Mouse (Mus musculus) 3T3-L1 (cell line): ENCODE measurements at regions not wholly inside any gene's neighbourhood (a gene's known extent, or its start where the extent isn't known, plus 50 kb on each side); places are given as distances from the start of the nearest gene placed in this dataset.

Source experiments
- DNase-seq: peaks from one replicate; pipeline ENCODE4 v3.0.0-alpha.2; 2015; ENCODE audit warnings: low read depth, low spot score

- DNase-seq: peak; percentile 80
Measured at GRCm38 (mm10) chr8:26443041-26443440, 323.7 kb downstream of the Gm45692 start.

DNA sequence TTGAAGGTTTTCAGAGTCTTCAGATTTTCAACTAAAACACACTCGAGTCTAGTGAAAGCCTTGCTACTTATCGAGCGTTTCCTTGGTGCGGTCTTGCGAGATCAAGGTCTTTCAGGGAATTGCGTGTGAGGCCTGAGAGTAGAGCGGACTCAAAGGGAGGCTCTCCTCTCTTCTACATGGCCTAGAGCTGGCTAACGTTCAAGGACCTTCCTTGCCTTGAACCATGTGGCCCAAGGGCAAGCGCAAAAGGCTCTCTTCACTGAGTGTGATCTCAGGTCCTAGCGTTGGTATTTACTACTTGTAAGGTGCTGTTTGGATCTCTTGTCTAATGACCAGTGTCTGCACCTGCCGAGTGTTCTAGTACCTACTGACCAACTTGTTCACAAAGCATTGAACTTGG, 324.4 kb downstream of the Gm45692 start:
- no peak for DNase-seq

- DNase-seq: no peak
Measured at GRCm38 (mm10) chr8:26445991-26446390, 326.7 kb downstream of the Gm45692 start.

DNA sequence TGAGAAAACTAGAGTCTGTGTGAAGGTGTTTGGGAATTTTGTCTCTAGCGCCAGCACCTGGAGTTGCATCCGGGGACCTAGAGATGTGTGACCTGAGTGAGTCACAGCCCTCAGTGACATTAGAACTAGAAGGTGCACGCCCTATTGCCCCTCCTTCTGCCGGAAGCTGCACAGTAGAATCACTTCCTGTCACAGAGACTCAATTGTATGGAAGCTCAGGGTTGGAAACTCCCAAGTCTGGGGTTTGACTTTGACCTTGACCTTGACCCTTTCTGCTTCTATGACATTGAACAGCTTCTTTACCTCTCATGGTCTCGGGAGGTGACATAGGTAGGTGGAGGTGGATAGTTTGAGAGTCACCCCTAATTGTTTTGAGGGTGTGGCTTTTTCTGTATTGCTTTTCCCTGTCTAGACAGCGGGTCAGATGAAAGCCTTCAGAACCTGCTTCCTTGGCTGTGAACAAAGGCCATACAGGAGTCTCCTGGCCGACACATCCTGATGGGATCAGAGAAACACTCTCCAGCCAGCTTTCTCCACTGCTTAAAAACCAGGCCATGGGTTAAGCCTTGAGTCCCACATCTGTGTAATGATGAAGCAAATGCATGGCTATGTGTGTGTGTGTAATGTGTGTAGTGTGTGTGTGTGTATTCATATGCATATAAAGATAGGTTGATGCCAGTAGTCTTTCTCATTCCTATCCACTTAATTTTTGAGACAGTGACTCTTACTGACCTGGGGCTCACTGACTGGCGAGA, 328.7 kb downstream of the Gm45692 start:
- no peak for DNase-seq

- no peak for DNase-seq
Measured at GRCm38 (mm10) chr8:26449291-26449690, 330.0 kb downstream of the Gm45692 start.

- DNase-seq: no peak
Measured at GRCm38 (mm10) chr8:26450543-26450942, 331.2 kb downstream of the Gm45692 start.

GRCm38 (mm10) chr8:26452976-26453573, 333.7 kb downstream of the Gm45692 start:
- DNase-seq: no peak

GRCm38 (mm10) chr8:26465346-26465745, 346.0 kb downstream of the Gm45692 start:
- DNase-seq: no peak

GRCm38 (mm10) chr8:26468441-26468840, 349.1 kb downstream of the Gm45692 start:
- no peak for DNase-seq

GRCm38 (mm10) chr8:26469705-26470104, 350.4 kb downstream of the Gm45692 start:
- DNase-seq: no peak

GRCm38 (mm10) chr8:26471811-26472550, 352.6 kb downstream of the Gm45692 start:
- no peak for DNase-seq

GRCm38 (mm10) chr8:26484749-26485148, 365.4 kb downstream of the Gm45692 start:
- DNase-seq: no peak

DNA sequence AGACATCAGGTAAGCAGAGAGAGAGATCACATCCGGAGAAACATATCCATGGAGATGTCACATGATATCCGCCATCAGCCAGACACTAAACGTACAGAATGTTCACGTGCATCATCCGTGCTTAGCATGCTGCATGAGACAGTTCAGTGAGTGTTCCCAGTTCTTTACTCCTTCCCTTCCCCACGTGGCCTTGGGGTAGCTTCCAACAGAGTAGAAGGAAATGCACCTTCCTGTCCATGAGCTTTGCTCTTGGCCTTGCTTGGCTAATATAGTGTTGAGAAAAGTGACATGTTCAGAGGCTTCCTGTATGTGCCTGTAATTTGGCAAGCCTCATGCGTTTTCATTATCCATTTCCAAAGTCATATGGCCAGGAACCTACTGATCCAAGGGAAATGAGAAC, 368.5 kb downstream of the Gm45692 start:
- DNase-seq: no peak

DNA sequence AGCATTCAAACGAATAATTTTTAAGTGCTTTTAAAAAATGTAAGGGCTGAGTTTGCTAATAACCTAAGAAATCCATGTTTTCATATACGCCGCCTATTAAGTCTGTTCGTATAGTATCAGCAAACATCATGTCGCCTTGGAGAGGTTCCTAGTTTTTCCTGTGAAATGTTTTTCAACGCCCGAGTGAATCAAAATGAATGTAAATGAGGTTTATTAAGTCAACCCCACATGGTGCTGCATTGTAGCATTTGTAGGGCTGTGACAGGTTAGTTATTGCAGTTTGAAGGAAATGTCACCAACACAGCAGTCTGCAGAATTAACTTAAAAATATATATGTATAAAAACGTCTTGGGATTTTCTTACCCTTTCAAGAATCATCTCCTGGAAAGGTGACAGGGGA, 369.3 kb downstream of the Gm45692 start:
- no peak for DNase-seq

DNA sequence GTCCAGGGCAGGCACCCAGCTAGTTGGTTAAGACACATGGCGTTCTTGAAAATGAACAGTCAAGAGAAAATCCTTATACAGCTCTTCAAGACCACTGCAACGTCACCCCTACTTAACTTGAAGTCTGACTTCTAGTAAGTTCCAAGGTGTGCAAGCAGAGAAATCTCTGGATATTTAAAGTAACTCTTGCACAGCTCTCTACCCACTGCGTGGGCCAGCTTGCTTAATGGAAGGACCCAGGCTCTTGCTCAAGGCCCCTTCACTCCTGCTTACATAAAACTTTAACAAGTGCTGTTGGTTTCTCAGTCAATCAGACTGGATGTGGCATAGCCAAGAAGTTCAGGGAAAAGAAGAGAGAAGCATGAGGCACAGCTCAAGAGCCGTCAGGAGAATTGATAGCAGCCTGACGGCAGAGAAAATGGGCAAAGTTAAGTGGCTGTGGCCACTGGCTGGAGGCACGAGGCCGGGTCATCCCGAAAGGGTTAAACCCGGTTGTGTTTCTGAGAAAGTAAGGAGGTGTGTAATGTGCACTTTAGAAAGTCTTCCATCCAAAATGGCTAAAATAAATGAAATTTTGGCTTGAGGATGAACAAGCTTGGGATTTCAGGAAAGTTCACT, 382.0 kb downstream of the Gm45692 start:
- no peak for DNase-seq

- no peak for DNase-seq
Measured at GRCm38 (mm10) chr8:26501814-26502572, 382.7 kb downstream of the Gm45692 start.

DNA sequence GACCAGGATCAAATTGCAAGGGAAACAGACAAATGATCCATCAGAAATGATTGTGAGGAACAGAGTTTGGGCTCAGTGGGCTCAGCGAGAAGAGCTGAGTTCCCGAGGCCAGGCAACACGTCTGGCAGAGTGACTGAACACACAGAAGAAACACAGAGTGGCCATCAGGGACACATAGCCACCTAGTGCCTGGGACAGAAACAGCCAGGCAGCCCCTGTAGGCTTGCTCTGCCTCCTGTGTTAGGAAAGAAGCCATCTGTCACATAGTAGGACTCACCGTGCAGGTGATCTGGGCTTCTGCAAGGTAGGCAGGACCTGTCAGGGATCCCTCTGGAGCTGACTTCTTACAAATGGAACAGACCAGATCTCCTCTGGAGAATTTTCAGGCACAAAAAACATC, 383.4 kb downstream of the Gm45692 start:
- DNase-seq: peak; percentile 7

- DNase-seq: no peak
Measured at GRCm38 (mm10) chr8:26503918-26504317, 384.6 kb downstream of the Gm45692 start.

DNA sequence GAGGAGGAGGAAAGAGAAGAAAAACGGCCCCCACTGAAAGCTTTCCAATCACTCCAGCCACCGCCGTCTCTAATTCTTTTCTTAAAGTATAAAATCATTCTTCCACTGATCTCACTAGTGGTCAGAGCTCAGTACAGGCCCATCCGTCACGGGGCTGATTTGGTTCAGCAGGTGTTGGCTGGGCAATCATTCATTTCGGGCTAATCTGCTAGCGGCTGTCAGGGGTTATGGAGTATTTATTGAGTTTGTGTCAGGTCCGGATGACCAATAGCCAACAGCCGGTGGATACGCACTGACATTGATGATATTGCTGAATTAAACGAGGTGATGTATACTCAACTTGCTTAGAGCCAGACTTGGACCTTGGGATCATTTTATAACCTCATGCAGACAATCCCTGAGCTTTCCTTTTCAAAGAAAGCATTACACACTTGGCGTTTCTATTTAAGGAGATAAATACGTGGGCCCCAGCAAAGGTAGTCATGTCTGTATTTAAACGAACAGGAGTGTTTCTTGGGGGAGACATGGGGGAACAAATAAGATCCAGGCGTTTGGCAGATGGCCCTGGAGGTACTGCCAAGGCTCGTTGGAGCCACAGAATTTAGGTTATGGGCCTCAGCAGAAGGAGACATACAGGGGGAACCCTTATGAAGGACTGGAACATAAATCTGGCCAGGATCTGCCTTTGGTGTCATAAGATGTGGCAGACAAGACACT, 385.1 kb downstream of the Gm45692 start:
- no peak for DNase-seq

DNA sequence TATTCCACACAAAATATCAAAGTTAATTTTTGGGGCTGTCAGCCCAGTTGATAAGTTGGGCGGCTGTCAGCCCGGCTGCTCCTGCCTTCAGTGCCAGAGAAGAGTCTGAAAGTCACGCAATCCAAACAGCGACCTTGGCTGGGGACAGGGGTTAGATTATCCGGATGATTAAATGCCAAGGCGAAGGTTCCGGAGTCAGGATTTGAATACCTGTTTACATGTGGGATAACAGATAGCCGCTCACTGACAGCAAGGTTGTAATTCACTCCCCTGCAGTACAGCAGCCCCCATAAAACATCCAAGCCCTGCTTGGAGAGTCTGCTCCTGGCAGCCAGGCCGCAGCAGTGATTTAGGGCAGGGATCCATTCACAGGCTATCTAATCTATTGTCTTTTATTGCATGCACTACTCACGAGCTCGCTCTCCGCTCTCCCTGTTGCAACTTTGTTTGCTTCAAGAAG, 388.3 kb downstream of the Gm45692 start:
- no peak for DNase-seq

GRCm38 (mm10) chr8:26509254-26509653, 389.9 kb downstream of the Gm45692 start:
- no peak for DNase-seq
